Mouse (Mus musculus) ES-E14 (cell line): ENCODE data around the gene Arfip1.
"Not testable (repeated sequence)": the region's sequence is repeated elsewhere in the genome, so short reads cannot be mapped to it uniquely, and the experiment has no call there.

Experiments used
- CHD2 ChIP-seq: IDR thresholded peaks from 2 replicates; pipeline ENCODE4 v1.6.1; 2014; ENCODE audit warnings: mild to moderate bottlenecking, low read depth, low read length, inconsistent platforms
- ZC3H11A ChIP-seq: IDR thresholded peaks from 2 replicates; pipeline ENCODE4 v1.6.1; 2012; ENCODE audit warnings: low read depth, mild to moderate bottlenecking, inconsistent platforms, low read length, borderline replicate concordance
- ZNF384 ChIP-seq: IDR thresholded peaks from 2 replicates; pipeline ENCODE4 v1.6.1; 2012; ENCODE audit warnings: low read depth, low read length, inconsistent platforms

- TF ChIP-seq CHD2, ZNF384: not testable (repeated sequence)
- peak; percentile 42; the same call in 1 of the 2 replicates for TF ChIP-seq ZC3H11A
Measured at GRCm38 (mm10) chr3:84542450-84542849, 40.0 kb downstream of the Arfip1 start.
